Mouse (Mus musculus) liver, postnatal 0 days (tissue): ENCODE measurements at regions not wholly inside any gene's neighbourhood (a gene's known extent, or its start where the extent isn't known, plus 50 kb on each side); places are given as distances from the start of the nearest gene placed in this dataset.
"Not testable (repeated sequence)": the region's sequence is repeated elsewhere in the genome, so short reads cannot be mapped to it uniquely, and the experiment has no call there.

Experiments
- CTCF ChIP-seq: sonication (generic); IDR thresholded peaks from 2 replicates; pipeline ENCODE4 v1.5.1; 2016; ENCODE audit warnings: antibody characterized with exemption, low read depth
- EP300 ChIP-seq: IDR thresholded peaks from 2 replicates; pipeline ENCODE4 v1.6.1; 2016; ENCODE audit warnings: antibody characterized with exemption, low read depth, mild to moderate bottlenecking

GRCm38 (mm10) chr8:15519896-15520295, 474.0 kb upstream of the BB014433 start:
- TF ChIP-seq CTCF, EP300: not testable (repeated sequence)
